Mouse (Mus musculus) thymus, adult 2 months (tissue): ENCODE measurements around the gene Msmo1.

Experiments used
- CTCF ChIP-seq: fragments of 200-500 bp; IDR thresholded peaks from 2 replicates; pipeline ENCODE4 v1.5.1; 2012; ENCODE audit warnings: mild to moderate bottlenecking, control low read depth, low read length, moderate library complexity, borderline replicate concordance; ENCODE audit not compliant: control insufficient read depth, poor library complexity, insufficient read depth; ENCODE audit errors: extremely low read depth
- POLR2A ChIP-seq: fragments of 200-500 bp; IDR thresholded peaks from 2 replicates; pipeline ENCODE4 v1.6.1; 2012; ENCODE audit warnings: mild to moderate bottlenecking, low read length, control low read depth, moderate library complexity; ENCODE audit not compliant: control insufficient read depth, poor library complexity, insufficient read depth; ENCODE audit errors: extremely low read depth

DNA sequence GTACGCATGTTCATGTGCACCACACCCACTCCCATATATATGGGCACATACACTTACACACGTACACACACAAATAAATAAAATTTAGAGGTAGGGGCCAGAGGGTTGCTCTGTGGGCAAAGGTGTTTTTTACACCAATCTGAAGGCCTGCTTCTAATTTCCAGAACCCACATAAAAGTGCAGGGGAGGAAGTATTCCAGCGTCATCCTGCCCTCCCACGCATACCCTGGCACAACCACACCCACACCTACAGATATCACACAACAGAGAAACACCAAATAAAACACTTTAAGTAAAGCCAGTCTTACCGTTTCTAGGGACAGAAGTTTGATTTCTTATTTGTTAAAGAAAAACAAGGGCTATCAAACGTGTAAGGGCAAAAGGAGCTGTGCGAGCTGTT lies 37.2 kb upstream of the Msmo1 start:
- TF ChIP-seq CTCF (no peak), POLR2A (no peak)
